Mouse (Mus musculus): Measurements from ENCODE around the gene Tspan5.

GRCm38 (mm10) chr3:138949081-138949480 is 207.1 kb downstream of the Tspan5 start:
- TF ChIP-seq GATA1 (IDR thresholded peaks at IDR 0.05; ENCODE audit: low read length) (no peak), TAL1 (IDR thresholded peaks at IDR 0.05; ENCODE audit: low read length) (no peak)
